Mouse (Mus musculus) embryo, embryonic 10 days (tissue): Measurements from ENCODE around the gene Nhlh2.
A peak's percentile ranks its signal among the peaks of the same experiment; 100 is the strongest.

Experiments used
- DNase-seq: peaks from one replicate; pipeline ENCODE4 v3.0.0-alpha.2; 2015; ENCODE audit warnings: low spot score

Gene Nhlh2

GRCm38 (mm10) chr3:102025659-102026058, 15.8 kb downstream of the Nhlh2 start:
- no peak for DNase-seq

DNA sequence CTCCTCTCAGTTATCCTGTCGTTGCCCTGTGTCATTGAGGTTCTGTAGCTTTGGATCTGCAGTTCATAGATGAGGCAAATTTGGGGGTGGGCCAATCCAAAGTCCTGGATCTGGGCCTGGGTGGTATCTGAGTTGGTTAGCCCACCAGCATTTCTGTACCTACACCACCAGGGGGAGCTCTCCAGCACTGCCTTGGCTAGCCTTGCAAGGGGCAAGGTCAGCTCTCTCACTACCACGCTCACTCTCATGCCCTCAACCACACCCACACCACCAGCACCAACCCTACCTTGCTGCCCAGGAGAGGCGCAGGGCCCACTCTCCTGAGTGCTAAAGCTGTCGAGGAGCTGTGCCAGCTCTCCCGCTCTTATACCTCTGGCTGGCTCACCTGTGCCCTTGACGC, 18.0 kb downstream of the Nhlh2 start:
- DNase-seq = peak; percentile 74

DNA sequence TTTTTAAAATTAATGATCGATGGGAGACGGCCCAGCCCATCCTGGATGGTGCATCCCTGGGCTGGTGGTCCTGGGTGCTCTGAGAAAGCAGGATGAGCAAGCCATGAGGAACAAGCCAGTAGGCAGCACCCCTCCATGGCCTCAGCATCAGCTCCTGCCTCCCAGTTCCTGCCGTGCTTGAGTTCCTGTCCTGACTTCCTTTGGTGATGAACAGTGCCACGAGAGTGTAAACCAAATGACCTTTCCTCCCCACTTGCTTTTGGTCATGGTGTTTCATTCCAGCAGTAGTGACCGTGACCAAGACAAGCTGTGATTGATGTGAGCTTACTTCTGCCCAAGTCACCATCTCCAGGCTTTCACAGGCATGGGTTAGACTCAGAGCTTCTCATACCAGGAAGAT, 27.9 kb downstream of the Nhlh2 start:
- DNase-seq = no peak

GRCm38 (mm10) chr3:102038608-102039007, 28.7 kb downstream of the Nhlh2 start:
- no peak for DNase-seq

GRCm38 (mm10) chr3:102041632-102042031, 31.8 kb downstream of the Nhlh2 start:
- no peak for DNase-seq

- DNase-seq = peak; percentile 35
Observed at GRCm38 (mm10) chr3:102045071-102045470, 35.2 kb downstream of the Nhlh2 start.

GRCm38 (mm10) chr3:102047532-102047931, 37.7 kb downstream of the Nhlh2 start:
- DNase-seq = no peak

DNA sequence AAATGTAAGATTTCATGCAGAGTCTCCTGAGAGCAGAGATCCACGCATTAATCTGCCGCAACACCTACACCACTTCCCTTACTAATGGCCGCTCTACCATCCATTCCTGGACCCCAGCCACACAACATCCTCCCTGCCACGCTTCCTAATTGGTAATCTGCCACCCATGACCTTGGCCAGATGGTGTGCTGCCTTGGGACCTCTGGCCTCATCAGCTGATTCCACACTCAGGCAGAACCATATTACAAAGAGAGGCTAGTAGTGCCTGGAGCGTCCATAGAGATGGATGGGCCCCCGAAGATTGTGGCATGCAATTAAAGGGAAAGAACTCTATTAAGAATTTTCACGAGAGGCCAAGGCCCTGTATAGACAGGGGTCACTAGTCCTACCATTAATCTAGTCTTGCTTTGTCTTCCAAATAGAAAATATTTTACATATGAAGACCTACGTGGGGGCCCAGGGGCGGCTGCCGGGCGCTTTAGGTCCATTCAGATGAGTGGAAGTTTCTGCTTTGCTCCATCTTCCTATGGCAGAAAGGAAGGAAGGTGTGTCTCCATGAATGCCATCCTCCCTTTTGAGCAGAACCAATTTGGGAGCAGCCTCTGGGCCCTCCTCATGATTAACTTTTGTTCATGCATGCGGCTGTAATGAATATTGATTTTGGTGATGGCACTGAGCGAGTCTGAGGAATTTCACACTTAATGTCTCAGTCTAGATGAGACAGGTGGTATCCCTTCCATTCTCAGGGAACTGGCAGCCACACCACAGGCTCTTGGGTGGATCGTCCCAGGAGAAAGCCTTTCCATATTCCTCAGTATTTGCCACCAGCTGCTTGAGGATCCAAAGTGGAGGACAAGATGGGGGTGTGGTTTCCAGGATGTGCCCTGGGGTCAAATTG, 39.6 kb downstream of the Nhlh2 start:
- DNase-seq = peak; percentile 60

GRCm38 (mm10) chr3:102052036-102052435, 42.2 kb downstream of the Nhlh2 start:
- DNase-seq = no peak

DNA sequence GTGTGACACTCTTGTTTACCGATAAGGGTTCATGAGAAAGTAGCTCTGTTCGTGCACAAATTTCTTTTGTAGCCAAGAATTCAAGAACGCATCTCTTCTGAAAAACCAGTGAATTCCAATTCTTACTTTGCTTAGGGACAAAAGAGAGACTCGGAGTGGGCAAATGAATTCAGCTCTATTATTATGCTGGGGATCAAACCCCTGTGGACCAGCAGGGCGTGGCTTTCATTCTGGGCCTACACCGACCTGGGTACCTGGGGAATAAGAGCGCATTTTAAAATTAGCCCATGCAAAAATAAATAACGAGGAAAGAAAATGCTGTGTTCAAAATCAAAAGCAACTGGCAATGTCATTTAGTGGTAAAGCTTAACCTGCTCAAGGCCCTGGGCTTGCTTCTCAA, 43.4 kb downstream of the Nhlh2 start:
- DNase-seq = no peak

GRCm38 (mm10) chr3:102055878-102056277, 46.0 kb downstream of the Nhlh2 start:
- peak; percentile 55 for DNase-seq

GRCm38 (mm10) chr3:102060065-102060464, 50.2 kb downstream of the Nhlh2 start:
- DNase-seq = no peak

DNA sequence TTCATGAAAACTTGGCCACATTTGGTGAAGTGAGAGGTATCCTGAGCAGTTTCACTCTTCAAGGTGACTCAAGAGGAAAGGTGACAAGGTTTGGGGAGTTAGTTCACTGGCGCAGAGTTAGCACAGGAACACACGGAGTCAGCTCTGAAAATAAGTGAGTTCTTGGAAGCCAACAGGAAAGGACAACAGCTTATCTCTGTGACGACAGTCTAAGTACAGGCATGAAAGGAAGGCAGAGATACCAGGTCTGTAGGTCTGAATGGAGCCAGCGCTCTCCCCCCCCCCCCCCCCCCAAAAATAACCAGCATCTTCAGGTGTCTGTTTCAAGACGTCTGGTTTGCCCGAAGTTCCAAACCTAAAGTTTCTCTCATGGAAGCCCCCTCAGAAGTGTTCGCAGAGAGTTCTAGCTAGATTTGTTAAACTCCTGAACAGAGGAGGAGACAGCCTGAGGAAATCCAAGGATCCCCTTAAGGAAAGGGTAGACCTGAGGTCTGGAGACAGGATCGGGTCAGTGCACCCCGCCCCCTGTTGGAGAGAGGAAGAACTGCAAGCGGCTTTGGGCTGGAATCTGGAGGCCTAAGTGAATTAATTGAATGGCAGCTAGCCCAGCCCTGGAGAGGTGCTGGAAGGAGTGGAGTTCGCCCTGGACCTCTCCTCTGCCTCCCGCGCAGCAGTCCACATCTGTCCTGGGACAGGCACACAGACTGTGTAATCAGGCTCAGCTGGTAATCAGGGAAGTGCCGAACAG, 52.2 kb downstream of the Nhlh2 start:
- DNase-seq = peak; percentile 74

DNA sequence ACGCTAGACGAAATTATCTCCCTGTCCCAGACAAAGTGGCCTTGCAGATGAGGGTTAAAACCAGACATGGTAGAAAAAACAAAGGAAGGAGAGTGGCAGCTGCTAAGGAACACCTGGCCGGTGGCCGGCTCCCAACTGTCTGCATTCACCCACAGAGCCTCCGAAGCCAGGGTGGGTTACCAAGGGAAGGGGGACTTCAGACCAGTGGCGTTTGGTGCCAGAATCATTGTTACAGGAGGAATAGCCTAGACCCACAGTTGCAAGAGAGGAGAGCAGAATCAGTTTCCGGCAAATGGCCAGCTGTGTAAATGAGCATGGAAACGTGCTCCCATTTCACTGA, 52.8 kb downstream of the Nhlh2 start:
- DNase-seq = no peak

DNA sequence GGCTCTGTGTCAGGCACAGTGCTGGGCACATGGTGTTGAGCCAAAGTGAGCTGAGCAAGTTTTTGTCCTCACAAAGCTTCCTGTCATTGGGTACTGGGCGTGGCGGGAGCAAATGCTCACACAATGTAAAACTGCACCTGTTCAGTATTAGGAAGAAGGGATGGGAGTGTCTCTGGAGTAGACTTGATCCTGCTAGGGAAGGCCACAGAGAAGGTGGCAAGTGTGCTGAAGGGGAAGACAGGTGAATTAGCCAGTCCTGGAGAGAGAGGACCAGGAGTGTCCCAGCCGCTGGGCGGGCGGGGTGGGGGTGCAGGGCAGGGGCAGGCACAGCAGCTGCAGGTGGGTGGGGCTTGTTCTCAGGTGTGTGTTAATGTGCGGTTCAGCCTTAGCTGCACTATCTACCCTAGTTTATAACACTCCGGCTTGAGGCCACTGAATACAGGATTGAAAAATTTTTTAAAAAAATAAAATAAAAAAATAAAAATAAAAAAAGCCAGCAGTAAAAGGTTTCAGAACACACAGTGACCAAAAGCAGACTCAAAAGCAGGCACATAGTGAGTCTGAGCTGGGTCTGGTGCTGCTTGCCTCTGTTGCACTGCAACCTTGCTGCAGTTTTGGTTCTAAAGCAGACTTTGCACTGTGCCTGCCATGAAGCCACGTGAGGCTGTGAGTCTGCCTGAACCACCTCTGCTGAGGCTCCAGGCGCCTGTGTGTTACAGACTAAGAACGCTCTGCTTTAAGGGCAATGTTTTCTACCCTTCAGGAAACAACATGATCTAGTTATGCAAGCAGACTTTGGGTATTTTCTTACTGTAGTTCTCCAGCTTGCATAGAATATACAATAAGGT, 53.6 kb downstream of the Nhlh2 start:
- DNase-seq = no peak

GRCm38 (mm10) chr3:102064566-102064965, 54.7 kb downstream of the Nhlh2 start:
- no peak for DNase-seq
